Mouse (Mus musculus): Measurements from ENCODE around the gene Epb41l3. TPM values are rescaled to one million over a fixed set of nuclear protein-coding genes. Genes with fewer than 3 reads are reported as not detected.
A peak's percentile ranks its signal among the peaks of the same experiment; 100 is the strongest.

Epb41l3 gene
- polyA plus RNA-seq, 1 experiment = 27.1 TPM

GRCm38 (mm10) chr17:69277362-69277761 is 201.9 kb downstream of the Epb41l3 start:
- Histone ChIP-seq H3K27me3 (ENCODE audit: control insufficient read depth, insufficient read depth, low read length, poor library complexity, severe bottlenecking) (no peaks in the 10 kb centered on the region), H3K9me3 (replicated peaks; ENCODE audit: control insufficient read depth, insufficient read depth, low read length, poor library complexity, severe bottlenecking) (peaks cover 25% of the 10 kb centered on the region), H3K4me1 (ENCODE audit: control insufficient read depth, insufficient read depth, low read length) (no peaks in the 10 kb centered on the region), H3K36me3 (ENCODE audit: control insufficient read depth, insufficient read depth, low read length, poor library complexity, severe bottlenecking) (peaks cover 6% of the 10 kb centered on the region; the same call in 1 of the 2 replicates), H3K27ac (ENCODE audit: insufficient read depth, low read length) (peak overlapping the region; percentile 70), H3K9ac (ENCODE audit: low read depth, poor library complexity, severe bottlenecking) (no peak overlapping the region), H3K4me3 (ENCODE audit: low read depth, low read length) (no peak overlapping the region)
- TF ChIP-seq CTCF (IDR thresholded peaks at IDR 0.05; ENCODE audit: low read depth, low read length) = no peak
- TF ChIP-seq POLR2A (IDR thresholded peaks at IDR 0.05; ENCODE audit: insufficient read depth, low read length) = no peak
- TF ChIP-seq EP300 (IDR thresholded peaks at IDR 0.05; ENCODE audit: insufficient read depth, low read depth, low read length) = peak; percentile 84

GRCm38 (mm10) chr17:69284511-69284910 is 209.0 kb downstream of the Epb41l3 start:
- Histone ChIP-seq H3K27me3 (ENCODE audit: control insufficient read depth, insufficient read depth, low read length, poor library complexity, severe bottlenecking) (no peaks in the 10 kb centered on the region), H3K9ac (ENCODE audit: low read depth, poor library complexity, severe bottlenecking) (no peak overlapping the region), H3K9me3 (replicated peaks; ENCODE audit: control insufficient read depth, insufficient read depth, low read length, poor library complexity, severe bottlenecking) (no peaks in the 10 kb centered on the region), H3K36me3 (ENCODE audit: control insufficient read depth, insufficient read depth, low read length, poor library complexity, severe bottlenecking) (no peaks in the 10 kb centered on the region), H3K27ac (ENCODE audit: insufficient read depth, low read length) (no peak overlapping the region), H3K4me3 (ENCODE audit: low read depth, low read length) (no peak overlapping the region), H3K4me1 (ENCODE audit: control insufficient read depth, insufficient read depth, low read length) (no peaks in the 10 kb centered on the region)
- TF ChIP-seq POLR2A (IDR thresholded peaks at IDR 0.05; ENCODE audit: insufficient read depth, low read length) (no peak), CTCF (IDR thresholded peaks at IDR 0.05; ENCODE audit: low read depth, low read length) (no peak), EP300 (IDR thresholded peaks at IDR 0.05; ENCODE audit: insufficient read depth, low read depth, low read length) (no peak)

- no peaks in the 10 kb centered on the region for H3K36me3 ChIP-seq (ENCODE audit: control insufficient read depth, insufficient read depth, low read length, poor library complexity, severe bottlenecking)
- H3K27me3 ChIP-seq (ENCODE audit: control insufficient read depth, insufficient read depth, low read length, poor library complexity, severe bottlenecking) = no peaks in the 10 kb centered on the region
- no peak overlapping the region for H3K4me3 ChIP-seq (ENCODE audit: low read depth, low read length)
- no peaks in the 10 kb centered on the region for H3K4me1 ChIP-seq (ENCODE audit: control insufficient read depth, insufficient read depth, low read length)
- H3K9me3 ChIP-seq (replicated peaks; ENCODE audit: control insufficient read depth, insufficient read depth, low read length, poor library complexity, severe bottlenecking) = no peaks in the 10 kb centered on the region
- H3K9ac ChIP-seq (ENCODE audit: low read depth, poor library complexity, severe bottlenecking) = no peak overlapping the region
- H3K27ac ChIP-seq (ENCODE audit: insufficient read depth, low read length) = no peak overlapping the region
- TF ChIP-seq CTCF (IDR thresholded peaks at IDR 0.05; ENCODE audit: low read depth, low read length) (no peak), EP300 (IDR thresholded peaks at IDR 0.05; ENCODE audit: insufficient read depth, low read depth, low read length) (no peak), POLR2A (IDR thresholded peaks at IDR 0.05; ENCODE audit: insufficient read depth, low read length) (no peak)
These were observed 212.6 kb downstream of the Epb41l3 start for GRCm38 (mm10) chr17:69288130-69288529.

- Histone ChIP-seq H3K9me3 (replicated peaks; ENCODE audit: control insufficient read depth, insufficient read depth, low read length, poor library complexity, severe bottlenecking) (no peaks in the 10 kb centered on the region), H3K4me3 (ENCODE audit: low read depth, low read length) (no peak overlapping the region), H3K27ac (ENCODE audit: insufficient read depth, low read length) (no peak overlapping the region), H3K27me3 (ENCODE audit: control insufficient read depth, insufficient read depth, low read length, poor library complexity, severe bottlenecking) (no peaks in the 10 kb centered on the region), H3K36me3 (ENCODE audit: control insufficient read depth, insufficient read depth, low read length, poor library complexity, severe bottlenecking) (no peaks in the 10 kb centered on the region), H3K4me1 (ENCODE audit: control insufficient read depth, insufficient read depth, low read length) (peaks cover 2% of the 10 kb centered on the region), H3K9ac (ENCODE audit: low read depth, poor library complexity, severe bottlenecking) (no peak overlapping the region)
- TF ChIP-seq POLR2A (IDR thresholded peaks at IDR 0.05; ENCODE audit: insufficient read depth, low read length) (no peak), CTCF (IDR thresholded peaks at IDR 0.05; ENCODE audit: low read depth, low read length) (no peak), EP300 (IDR thresholded peaks at IDR 0.05; ENCODE audit: insufficient read depth, low read depth, low read length) (no peak)
These were observed 214.8 kb downstream of the Epb41l3 start for GRCm38 (mm10) chr17:69290272-69290671.

GRCm38 (mm10) chr17:69301552-69301951 is 226.1 kb downstream of the Epb41l3 start:
- Histone ChIP-seq H3K36me3 (ENCODE audit: control insufficient read depth, insufficient read depth, low read length, poor library complexity, severe bottlenecking) (no peaks in the 10 kb centered on the region), H3K4me1 (ENCODE audit: control insufficient read depth, insufficient read depth, low read length) (peaks cover 3% of the 10 kb centered on the region), H3K4me3 (ENCODE audit: low read depth, low read length) (no peak overlapping the region), H3K9ac (ENCODE audit: low read depth, poor library complexity, severe bottlenecking) (no peak overlapping the region), H3K27ac (ENCODE audit: insufficient read depth, low read length) (no peak overlapping the region), H3K9me3 (replicated peaks; ENCODE audit: control insufficient read depth, insufficient read depth, low read length, poor library complexity, severe bottlenecking) (peaks cover 2% of the 10 kb centered on the region; the same call in 1 of the 2 replicates), H3K27me3 (ENCODE audit: control insufficient read depth, insufficient read depth, low read length, poor library complexity, severe bottlenecking) (no peaks in the 10 kb centered on the region)
- no peak for TF ChIP-seq EP300 (IDR thresholded peaks at IDR 0.05; ENCODE audit: insufficient read depth, low read depth, low read length)
- TF ChIP-seq CTCF (IDR thresholded peaks at IDR 0.05; ENCODE audit: low read depth, low read length) = no peak
- TF ChIP-seq POLR2A (IDR thresholded peaks at IDR 0.05; ENCODE audit: insufficient read depth, low read length) = no peak

- TF ChIP-seq EP300 (IDR thresholded peaks at IDR 0.05; ENCODE audit: insufficient read depth, low read depth, low read length) (no peak), POLR2A (IDR thresholded peaks at IDR 0.05; ENCODE audit: insufficient read depth, low read length) (no peak), CTCF (IDR thresholded peaks at IDR 0.05; ENCODE audit: low read depth, low read length) (no peak)
- Histone ChIP-seq H3K9me3 (replicated peaks; ENCODE audit: control insufficient read depth, insufficient read depth, low read length, poor library complexity, severe bottlenecking) (peaks cover 2% of the 10 kb centered on the region; the same call in 1 of the 2 replicates), H3K4me3 (ENCODE audit: low read depth, low read length) (no peak overlapping the region), H3K9ac (ENCODE audit: low read depth, poor library complexity, severe bottlenecking) (no peak overlapping the region), H3K27me3 (ENCODE audit: control insufficient read depth, insufficient read depth, low read length, poor library complexity, severe bottlenecking) (no peaks in the 10 kb centered on the region), H3K36me3 (ENCODE audit: control insufficient read depth, insufficient read depth, low read length, poor library complexity, severe bottlenecking) (no peaks in the 10 kb centered on the region), H3K27ac (ENCODE audit: insufficient read depth, low read length) (no peak overlapping the region), H3K4me1 (ENCODE audit: control insufficient read depth, insufficient read depth, low read length) (peaks cover 3% of the 10 kb centered on the region)
These were observed 228.2 kb downstream of the Epb41l3 start for GRCm38 (mm10) chr17:69303579-69304274.
